Mouse (Mus musculus): ENCODE data around the gene Epo.

Gene Epo

DNA sequence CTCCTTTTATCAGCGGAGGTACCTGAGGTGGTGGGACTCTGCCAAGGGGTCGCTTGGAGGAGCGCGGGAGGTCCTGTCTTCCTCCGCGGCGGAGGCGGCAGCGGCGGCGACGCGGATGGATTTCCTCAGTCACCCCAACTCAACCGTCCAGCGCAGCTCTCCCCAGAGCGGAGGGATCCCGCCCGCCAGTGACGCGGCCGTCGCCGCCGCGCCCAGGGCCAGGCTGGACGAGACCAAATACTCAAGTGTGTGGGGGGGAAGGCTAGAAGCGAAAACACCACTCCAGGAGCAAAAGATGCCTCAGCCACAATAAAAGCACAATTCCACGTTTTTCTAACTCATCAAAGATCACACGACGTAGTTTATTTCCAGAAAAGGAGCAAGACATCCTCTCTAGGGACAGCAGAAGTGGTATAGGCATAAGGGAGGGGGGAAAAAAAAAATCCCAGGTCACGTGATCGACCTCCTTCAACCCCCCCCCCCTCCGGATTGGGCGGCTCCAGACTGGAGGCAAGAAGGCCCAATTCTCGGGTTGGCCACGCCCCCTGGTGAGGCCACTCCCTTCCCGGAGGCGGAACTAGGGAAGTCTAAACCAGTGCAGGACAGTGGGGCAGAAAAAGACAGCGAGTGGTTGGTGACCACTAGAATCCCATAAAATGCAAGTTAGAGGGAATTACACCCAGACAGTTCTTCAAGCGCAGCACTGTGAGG lies at the start of gene Epo, which contains the start of gene Gnb2:
TSS of gene Epo (minus strand) at position 126 of the 711 bp plus-strand sequence.
TSS of gene Gnb2 (minus strand) at position 394 of the 711 bp plus-strand sequence.
- peak; percentile 98 to 99 for DNase-seq

DNA sequence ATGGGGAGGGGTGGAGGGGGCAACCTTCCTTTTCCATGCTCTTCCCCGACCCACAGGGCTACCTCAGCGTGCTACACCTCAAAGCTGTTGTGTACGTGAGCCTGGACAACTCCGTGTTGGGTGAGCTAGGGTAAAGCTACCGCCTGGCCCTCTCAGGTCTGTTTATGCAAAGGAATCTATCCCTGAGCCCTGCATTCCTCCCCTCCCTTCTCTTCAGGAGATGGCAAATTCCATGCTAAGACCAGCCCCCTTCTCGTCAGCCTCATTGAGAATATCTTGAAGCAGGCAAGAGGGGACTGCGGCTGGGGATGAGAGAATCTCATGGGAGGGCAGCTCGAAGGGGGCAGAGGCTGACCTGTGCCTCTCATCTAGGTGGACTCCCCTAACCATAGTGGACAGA lies 49.7 kb upstream of the Epo start:
- DNase-seq, result no peak

DNA sequence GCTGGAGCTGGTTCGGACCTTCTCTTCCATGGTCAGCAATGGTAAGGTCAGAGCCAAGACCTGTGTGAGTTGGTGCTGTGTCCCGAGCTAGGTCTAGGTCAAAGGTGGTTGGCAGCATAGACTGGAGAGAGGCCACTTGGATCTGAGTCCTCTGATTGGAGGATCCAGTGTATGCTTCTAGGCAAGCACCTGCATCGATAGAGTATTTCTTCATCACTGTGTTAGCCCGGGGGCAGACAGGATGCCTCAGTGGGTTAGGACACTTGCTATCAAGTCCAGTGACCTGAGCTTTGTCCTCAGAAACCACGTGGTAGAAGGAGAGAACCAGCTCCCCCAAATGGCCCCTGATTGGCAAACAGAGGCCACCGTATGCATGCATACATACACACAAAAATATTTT lies 47.2 kb upstream of the Epo start:
- no peak for DNase-seq

DNA sequence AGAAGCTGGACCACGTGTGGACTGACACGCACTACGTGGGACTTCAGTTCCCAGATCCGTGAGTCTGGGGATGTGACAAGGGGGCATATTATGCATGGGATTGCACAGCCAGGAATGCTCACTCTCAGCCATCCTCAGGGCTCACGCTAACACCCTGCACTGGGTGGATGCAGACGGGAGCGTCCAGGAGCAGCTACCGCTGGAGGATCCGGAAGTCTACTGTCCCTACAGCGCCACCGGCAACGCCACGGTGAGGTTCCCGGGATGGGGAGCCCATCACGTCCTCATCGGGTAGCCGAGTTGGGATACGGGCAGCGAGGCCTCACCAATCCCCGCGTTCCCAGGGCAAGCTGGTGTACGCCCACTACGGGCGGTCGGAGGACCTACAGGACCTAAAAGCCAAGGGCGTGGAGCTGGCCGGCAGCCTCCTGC lies 41.4 kb upstream of the Epo start:
- DNase-seq, result peak; percentile 81 to 84

DNA sequence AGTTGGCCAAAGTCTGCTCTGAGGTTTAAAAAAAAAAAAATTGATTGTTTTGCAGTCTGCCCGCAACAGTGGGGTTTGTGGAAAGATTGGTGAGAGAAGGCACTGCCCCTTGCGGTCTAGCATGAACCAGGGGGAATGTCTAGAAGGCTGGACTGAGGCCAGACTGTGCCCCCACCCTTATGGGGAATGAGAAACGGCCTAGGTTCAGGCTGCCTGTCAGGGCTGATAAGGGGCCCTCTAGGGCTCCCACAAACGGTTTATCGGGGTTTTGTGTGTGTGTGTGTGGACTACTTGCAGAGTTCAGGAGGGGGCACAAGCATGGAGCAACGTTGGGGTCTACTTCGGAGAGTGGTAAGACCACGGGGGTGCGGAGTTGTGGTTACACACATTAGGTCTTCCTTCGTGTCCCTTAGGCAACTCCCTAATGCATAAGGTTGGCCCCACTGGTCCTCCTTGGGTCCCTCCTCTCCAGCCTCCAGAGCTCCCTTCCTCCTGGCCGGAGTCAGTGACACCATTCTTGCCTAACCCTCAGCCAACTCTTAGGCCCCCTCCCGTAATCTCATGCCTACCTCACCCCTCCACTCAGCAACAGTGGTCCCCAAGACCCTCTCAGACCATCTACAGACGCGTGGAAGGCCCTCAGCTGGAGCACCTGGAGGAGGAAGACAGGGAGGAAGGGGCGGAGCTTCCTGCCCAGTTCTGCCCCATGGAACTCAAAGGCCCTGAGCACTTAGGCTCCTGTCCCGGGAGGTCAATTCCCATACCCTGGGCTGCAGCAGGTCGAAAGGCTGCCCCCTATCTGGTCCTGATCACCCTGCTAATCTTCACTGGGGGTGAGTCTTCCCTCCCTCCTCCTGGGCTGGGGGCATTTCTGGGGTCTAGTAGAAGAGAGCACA lies 37.9 kb upstream of the Epo start:
- no peak for DNase-seq

DNA sequence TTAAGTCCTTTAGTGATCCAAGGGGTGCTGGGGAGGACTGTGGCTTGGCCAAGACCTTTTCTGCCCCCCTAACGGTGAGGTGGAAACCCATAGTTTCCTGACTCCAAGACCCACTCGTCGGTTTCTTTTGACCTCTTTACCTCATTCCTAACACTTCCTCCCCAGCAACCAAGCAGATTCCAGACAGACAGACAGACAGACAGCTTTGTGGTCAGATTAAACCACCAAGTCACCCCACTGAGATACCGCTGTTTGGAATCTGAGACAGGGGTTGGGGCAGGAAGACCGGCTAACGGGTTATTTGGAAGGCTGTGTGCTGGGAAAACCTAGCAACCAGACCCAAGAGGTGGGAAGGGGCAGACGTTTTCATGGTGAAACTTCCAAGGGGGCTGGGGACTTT lies 37.1 kb upstream of the Epo start:
- no peak for DNase-seq

DNA sequence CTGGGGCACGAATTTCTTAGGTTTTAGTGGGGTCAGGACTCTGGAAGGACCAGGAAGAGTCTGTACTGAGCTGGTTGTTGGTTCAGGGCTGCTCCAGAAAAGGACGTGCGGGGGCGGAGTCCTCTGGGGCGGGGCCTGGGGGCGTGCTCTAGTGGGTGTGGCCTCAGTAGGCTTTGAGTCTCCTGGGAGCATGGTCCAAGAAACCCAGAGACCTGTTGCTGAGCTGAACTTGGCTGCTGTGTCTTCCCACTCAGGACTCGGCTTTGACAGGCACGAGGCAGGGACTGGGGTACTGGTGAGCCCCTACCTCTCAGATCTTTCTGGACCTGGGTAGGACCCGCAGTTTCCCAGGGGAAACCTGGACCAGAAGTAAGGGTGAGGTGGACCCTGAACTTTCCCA lies 36.6 kb upstream of the Epo start, which contains the start of gene Tfr2:
TSS of gene Tfr2 (plus strand) at position 176 of the 400 bp plus-strand sequence.
- DNase-seq, result no peak

DNA sequence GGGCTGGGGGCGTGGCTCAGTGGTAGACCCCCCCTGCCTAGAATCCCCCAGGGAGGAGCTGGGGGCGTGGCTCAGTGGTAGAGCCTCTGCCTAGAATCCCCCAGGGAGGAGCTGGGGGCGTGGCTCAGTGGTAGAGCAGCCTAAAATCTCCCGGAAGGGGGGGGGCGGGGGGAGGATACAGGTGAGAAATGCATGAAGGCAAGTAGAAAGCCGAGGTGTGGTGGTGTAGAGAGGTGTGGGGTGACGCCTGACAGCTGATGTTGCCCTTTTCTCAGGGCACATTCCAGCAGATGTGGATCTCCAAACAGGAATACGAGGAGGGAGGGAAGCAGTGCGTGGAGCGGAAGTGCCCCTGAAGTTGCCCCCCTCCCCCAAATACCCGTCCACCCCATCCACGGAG lies 36.0 kb upstream of the Epo start:
- DNase-seq, result no peak

DNA sequence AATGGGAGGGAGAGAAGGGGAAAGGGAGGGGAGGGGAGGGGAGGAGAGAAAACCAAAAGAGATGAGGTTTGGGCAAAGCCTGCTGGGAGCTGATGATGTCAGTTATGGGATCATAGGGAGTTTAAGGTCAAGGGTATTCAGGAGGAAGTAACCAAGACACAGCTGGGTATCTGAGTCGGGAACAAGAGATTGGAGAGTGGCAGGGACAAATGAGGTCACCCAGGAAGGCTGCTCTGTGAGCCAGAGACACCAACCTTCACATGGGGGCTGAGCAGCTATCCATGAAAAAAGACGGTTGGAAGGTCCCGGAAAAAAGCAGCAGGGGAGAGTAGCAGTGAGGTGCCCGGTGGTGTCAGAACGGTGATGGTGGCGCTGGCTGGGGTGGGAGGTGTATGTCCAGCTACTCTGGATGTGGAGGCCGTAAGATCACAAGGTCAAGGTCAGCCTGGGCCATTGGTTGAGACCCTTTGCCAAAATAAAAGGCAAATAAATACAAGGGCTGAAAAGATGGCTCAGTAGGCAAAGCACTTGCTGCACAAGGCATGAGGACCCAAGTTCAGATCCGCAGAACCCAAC lies 35.3 kb upstream of the Epo start:
- no peak for DNase-seq

DNA sequence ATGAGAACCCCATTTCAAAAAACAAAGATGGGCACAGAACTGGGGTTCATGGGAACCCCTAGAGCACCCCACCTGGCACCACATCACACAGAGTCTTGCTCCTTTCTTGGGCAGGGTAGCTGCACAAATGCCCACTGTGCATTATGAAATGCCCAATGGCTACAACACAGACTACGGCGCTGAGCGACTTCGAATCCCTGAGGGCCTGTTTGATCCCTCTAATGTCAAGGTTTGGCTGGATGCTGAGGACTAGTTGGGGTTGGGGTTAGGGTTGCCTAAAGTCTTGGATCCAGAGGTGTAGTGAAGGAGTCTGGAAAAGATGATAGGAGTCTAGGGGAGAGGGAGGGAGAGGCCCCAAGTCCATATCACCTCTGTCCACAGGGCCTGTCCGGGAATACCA lies 33.4 kb upstream of the Epo start:
- no peak for DNase-seq

DNA sequence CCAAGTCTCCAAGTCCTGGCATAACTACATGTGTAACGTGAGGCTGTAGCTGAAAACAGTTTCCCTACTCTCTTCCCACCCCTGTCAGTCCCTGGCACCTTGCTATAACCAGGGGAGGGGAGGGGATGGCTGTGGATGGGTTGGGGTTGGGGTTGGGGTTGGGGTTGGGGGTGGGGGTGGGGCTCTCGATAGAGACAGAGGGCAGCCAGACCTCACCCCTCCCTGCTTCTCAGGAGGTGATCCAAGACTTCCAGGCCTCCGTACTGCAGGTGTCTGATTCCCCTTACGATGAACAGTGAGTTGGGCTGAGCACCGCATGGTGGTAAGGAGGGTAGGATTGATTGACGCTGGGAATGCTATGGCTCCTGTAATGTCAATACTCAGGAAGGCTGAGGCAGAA lies 32.7 kb upstream of the Epo start:
- no peak for DNase-seq

DNA sequence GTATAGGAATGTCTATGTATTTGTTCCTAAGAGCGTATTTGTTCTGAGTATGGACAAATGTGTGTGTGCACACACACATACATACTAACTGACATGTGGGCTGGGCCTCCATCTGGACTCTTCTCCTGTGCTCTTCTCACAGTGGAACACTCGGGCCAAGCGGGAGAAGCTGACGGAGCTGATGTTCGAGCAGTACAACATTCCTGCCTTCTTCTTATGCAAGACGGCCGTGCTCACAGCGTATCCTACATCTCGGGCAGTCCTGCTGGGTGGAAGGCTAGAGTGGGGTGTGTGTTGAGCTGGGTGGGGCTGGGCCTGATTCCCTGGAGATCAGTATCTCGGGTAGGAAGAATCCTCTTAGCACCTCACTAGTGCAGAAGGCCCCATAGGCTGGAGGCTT lies 29.9 kb upstream of the Epo start:
- no peak for DNase-seq

DNA sequence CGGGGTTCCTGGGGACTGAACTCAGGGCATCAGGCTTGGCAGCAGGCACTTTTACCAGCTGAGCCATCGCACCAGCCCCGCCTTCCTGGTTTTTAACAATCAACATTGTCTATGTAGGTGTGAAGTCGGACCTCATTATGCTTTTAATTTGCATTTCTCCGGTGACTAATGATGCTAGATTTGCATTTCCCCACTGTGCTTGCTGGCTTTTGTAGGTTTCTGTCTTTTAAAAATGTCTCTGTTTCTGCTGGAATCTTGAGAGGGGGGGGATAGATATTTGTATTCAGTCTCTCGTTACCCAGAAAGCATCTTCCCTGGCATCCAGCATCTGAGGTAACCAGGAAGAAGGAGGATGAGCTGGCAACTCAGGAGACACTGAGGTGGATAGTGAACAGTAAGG lies 28.5 kb upstream of the Epo start:
- no peak for DNase-seq

DNA sequence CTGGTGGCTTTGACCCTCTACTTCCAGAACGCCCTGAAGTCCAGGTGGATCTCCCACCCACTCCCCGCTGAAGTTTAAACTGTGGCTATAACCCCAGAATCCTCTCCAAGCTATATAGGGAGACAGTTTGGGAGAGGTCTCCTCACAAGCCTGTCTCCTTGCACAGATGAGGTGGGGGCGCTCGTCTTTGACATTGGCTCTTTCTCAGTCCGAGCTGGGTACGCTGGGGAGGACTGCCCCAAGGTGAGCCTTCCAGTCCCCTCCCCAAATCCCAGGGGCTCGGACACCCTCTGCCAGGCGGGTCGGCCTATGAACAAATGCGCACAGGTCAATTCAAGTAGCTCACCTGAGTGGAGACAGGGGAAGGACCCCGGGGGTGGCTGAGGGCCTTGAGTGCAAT lies 20.9 kb upstream of the Epo start:
- peak in 1 of 2 experiments; percentile 32 for DNase-seq

DNA sequence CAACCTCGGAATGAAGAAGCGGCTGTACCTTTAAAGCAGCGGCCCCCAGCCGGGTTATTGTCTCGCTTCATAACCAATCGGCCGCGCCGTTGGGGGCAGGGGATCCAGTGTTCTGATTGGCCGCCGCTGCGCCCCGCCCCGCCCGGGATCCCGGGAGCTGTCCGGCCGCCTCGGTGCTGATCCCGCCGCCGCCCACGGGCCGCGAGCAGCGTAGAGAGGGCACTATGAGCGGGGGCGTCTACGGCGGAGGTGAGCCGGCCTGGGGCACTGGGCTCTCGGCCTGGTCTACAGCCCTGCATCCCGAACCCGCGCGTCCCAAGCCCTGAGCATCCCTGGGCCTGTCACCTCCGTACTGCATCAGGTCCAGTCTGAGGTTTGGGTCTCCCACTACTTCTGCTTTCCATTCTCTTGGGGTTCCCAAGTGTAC lies 20.4 kb upstream of the Epo start, which contains the start of gene Actl6b:
TSS of gene Actl6b (plus strand) at position 107 of the 427 bp plus-strand sequence.
- DNase-seq, result peak; percentile 98

DNA sequence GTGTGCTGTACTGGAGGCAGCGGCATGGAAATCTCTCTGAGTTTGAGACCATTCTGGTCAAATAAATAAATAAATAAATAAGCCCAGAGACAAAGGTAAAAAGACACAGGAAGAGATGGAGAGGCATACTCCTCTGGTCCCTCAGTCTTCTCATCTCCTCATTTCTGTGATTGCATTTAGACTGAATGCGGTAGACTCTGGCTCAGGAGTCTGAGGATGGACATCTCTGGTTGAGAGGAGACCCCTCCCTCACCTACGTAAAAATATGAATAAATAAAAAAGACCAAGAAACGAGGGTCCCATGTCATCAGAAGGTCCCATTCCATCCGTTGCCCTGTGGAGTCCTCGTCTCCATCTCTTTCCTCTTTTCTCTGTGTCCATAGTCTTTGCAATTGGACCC lies 20.0 kb upstream of the Epo start:
- DNase-seq, result no peak

DNA sequence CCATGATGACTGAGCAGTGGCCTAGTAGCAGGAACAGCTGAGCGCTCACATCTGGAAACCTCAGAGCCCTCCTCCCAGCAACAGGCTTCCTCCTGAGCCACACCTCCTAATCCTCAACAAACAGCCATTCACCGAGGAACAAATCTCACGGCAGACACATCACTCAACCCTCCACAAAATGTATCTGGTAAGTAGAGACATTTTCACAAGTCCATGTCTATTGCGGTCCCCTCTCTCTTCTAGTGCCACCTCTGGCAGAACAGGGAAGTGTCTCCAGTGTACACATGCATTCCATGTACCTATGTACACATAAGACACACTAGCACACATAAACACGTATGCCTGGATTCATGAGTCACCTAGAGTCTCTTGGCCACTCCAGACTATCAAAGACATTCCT lies 18.1 kb upstream of the Epo start:
- peak in 1 of 2 experiments; percentile 54 for DNase-seq

DNA sequence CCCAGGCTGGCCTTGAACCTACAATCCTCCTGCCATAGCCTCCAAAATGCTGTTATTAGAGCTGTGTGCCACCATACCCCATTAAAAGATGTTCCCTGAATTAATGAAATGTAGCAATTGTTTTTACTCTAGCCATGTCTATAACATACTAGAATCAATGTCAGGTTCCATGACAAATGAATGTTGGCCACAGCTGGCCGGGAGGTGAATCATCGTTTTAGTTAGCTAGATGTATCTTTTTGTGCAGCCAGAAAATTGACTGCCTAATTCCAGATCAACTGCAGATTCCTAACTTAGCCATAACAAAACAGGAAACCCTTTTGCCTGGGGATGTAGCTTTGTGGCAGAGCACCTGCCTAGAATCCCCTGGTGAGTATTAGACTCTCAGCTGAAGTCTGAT lies 16.8 kb upstream of the Epo start:
- DNase-seq, result no peak

DNA sequence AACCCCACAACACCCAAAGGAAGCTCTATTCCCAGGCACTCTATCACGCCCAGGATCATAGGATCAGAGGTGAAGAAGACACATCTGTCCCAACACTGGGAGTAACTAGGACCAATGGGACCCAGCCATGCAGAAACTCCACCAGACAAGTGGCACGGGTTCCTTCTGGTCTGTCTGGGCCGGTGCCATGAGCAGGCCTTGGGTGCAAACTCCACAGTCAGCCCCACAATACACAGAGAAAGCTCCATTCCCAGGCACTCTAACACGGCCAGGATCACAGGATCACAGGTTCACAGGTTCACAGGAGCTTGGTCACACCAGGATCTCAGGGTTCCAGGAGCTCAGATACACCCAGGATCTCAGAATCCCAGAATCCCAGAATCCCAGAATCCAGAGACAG lies 12.6 kb upstream of the Epo start:
- no peak for DNase-seq

DNA sequence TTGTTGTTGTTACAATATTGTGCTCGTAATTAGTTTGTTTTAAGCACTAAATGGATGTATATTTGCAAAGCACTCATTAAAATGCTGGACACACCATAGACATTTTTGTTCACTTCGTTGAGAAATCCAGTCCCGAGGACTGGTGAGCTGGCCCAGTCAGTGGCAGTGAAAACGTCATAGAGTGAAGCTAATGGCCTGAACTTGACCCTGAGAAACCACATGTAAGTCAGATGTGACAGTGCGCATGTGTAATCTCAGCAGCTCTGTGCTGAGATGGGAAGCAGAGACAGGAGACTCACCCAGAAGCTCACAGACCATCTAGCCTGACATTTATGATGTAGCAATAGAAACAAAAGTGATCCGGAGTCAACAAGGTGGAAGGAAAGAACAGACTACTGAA lies 11.9 kb upstream of the Epo start:
- DNase-seq, result no peak

DNA sequence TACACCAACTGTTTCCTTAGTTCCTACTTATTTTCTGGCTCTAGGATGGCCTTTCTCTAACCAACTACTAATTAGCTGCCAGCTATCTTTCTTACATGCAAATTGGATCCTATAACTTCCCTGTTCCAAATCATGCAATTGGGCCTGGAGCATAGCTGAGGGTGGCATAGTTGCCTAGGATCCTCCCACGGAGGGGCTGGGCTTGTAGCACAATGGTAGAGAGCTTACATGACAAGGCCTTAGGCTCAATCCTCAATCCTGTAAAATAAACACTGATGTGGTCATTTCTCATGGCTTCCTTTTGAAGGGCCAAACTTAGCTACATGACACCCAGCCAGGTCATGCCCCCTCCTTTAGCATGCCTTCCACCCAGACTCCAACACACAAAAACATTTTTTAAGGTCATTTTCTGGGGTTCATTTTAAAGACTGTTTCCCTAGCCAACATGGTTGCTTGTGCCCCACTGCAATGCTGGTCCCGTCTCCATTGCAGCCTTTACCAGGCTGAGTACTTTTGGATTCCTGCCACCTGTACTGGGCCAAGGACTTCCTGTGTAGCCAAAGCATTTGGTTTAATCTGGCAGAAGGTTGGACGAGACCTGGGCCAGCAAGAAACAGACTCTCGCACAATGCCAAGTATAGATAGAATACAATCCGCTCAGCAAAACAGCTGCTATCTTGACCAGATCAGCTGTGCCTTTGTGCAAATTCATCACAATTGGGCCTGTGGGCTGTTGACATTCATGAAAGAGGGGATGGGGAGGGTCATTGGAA lies 8.9 kb upstream of the Epo start:
- DNase-seq, result peak; percentile 74 to 84

DNA sequence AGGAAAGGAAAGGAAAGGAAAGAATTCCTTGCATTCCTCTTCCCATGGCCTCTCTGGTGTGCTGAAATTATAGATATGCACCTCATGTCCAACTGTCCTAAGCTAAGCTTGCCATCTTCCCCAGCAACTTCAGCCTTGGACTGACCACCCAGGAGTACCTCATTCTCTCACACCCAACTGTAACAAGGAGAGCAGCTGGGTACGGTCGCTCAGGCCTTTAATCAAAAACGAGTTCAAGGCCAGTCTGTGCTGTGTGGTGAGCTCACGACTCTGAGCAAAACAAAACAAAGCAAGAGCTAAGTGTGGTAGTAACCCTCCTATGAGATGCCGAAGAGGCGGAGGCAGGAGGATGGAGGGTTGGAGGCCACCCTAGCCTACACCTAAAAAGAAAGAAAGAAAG lies 7.9 kb upstream of the Epo start:
- no peak for DNase-seq

DNA sequence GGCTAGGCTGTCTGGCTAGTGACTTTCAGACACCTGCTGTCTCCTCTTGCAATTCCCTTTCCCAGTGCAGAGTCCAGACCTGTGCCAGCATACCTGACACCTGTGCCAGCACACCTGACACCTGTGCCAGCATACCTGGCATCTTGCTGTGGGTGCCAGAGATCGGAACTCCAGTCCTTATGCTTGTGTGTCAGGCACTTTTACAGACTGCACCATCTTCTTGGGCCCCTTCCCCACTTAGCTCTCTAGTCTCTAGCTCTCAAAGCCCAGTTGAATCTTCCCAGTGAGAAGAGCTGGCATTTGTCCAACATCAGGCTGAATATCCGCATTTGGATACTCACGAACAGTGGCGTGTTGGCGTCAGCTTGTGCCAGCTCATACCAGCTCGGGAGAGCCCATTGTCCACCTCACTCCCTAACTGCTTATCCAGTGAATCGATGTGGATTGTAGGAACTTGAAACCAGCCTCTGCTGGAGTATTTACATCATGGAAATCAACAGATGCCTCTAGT lies 6.3 kb upstream of the Epo start:
- DNase-seq, result peak; percentile 68 to 76

Measured in cerebellum, adult 18-20 months (tissue).